Mouse (Mus musculus): ENCODE data around the gene Nsmce4a. TPM values are rescaled to one million over a fixed set of nuclear protein-coding genes. Genes with fewer than 3 reads are reported as not detected.
"Not testable (repeated sequence)": the region's sequence is repeated elsewhere in the genome, so short reads cannot be mapped to it uniquely, and the experiment has no call there.

The Nsmce4a gene
- polyA plus RNA-seq, 1 experiment from 2014 or later: 179 TPM

DNA sequence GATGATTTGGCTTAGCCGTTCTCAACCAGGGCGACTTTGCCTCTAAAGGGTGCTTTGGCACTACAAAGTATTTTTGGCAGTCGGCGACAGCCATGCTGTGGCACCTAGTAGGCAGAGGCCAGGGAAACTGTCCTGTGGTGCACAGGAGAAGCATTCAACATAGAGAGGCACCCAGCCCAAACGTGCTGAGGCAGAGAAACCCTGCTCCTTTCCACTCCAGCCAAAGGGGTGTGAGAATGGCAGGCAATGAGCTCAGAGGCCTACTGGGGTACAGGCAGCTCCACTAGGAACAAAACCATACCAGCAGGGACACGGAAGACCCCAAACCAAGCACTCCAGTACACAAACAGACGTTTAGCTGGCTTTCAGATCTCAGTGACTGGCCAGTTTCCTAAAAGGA, 32.7 kb downstream of the Nsmce4a start:
- no peak for DNase-seq (ENCODE audit: low spot score)

DNA sequence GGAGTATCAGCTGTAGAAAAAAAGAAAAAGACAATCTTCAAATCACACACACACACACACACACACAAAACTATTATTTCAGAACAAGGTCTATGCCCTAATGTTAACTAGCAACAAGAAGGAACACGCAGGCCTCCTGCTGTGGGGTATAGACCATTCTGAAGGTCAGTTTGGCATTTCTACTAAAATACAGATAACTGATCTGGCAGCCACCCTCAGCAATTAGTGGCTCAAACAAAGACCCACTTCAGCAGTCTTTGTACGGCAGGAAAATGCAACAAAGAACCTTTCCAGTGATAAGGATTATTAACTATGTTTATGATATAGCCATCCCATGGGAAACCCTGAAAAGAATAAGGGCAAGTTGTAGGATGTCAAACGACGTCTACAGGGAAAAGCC, 35.9 kb downstream of the Nsmce4a start:
- no peak for DNase-seq (ENCODE audit: low spot score)

DNA sequence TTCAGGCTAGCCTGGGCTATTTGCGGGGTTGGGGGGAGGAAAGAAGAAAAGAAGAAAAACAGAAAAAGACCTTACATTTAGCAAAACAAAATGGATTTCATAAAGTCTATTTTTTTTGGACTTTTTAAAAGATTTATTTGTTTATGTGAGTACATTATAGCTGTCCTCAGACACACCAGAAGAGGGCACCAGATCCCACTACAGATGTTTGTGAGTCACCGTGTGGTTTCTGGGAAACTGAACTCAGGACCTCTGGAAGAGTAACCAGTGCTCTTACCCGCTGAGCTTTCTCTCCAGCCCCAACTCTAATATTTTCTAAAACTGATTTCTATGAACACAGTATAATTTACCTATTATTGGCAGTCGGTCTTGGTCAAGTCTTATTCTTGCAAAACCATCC, 37.7 kb downstream of the Nsmce4a start:
- DNase-seq (ENCODE audit: low spot score): no peak

DNA sequence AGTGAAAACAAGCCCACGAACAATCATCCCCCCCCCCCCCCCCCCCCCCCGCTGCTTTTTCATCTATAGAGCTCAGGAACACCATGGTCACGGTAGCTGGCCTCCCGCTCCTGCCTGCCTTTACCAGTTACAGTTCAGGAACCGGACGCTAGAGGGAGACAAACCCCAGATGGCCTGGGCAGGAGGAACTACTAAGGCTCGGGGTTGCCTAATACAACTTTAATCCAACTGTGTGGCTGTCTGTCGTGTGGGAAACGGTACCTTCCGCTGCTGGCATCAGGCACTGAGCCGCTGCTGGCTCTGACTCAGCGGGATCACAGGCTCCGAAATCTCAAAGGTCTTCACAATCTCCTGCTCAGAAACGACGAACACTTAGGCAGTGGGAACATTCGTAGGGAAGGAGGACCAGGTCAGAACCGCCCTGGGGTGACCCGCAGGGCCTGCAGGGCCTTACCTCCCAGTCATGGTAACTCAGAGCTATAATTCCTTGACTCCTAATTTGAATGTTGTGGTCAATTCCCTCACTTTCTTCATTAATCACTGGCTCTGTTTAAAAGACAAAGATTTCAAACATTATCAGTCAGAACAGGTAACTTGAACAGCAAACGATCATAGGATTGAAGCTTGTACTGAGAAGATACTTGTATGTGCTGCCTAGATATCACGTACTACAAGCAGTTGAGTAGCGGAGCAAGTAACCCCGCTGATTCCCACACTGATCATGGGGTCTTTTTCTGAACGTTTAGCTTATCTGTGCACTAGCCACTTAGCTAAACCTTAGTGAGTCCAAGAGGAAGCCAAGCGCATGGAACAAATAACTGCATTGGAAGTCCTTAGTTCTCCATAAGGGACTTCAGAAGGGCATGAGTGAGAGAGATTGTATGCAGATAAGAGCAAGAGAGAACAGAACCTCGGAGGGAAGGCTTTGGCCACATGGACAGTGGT, 39.3 kb downstream of the Nsmce4a start:
- peak; percentile 74 for DNase-seq (ENCODE audit: low spot score)

DNA sequence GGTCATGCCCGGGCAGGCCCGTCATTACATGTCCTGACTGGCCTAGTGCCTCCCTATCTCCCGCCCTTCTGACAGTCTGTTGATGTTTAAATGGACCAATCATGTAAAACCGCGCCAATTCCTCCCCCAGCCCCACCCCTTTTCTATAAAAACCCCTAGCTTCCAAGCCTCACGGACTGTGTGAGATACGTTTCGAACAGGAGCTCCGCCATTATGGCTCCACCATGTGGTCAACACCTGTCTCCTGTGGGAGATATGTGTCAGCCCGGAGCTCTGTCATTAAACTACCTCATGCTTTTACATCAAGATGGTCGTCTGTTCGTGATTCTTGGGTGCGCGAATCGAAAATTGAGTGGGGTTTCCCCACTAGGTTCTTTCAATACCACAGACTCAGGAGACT, 41.8 kb downstream of the Nsmce4a start:
- DNase-seq (ENCODE audit: low spot score): not testable (repeated sequence)

DNA sequence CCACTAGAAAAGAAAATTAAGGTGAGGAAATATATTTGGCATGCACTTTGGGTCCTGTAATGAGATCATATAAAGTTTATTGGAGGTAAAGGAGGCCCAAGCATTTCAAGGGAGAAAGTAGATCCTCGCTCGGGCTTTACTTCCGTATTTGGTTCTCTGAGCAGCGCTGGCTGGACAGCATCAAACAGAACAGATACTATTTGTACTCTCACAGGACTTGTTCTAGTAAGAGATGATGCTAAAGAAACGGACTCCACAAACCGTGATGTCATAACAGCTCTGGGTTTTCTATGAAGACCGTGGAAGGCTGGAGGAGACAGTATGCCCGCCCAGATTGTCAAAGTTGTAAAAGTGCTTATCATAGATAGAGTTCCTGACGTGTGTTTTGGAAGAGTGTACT, 45.6 kb downstream of the Nsmce4a start:
- no peak for DNase-seq (ENCODE audit: low spot score)

DNA sequence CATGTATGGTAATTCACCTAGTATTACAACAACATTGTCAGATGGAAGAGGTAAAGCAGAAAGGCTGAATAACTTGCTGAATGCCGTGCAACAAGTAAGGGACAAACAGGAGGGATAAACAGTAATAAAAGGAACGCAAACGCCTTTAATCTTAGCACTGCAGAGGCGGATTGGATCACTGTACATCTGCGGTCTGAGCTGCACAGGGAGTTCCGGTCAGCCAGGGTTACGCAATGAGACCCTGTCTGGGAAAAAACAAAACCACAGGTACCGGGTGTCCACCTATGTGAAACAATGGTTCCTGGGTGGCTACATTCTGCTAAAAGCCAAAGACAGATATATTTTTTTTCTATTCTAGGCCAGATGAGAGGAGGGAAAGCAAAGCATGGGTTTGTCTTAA, 49.5 kb downstream of the Nsmce4a start:
- DNase-seq (ENCODE audit: low spot score): no peak

DNA sequence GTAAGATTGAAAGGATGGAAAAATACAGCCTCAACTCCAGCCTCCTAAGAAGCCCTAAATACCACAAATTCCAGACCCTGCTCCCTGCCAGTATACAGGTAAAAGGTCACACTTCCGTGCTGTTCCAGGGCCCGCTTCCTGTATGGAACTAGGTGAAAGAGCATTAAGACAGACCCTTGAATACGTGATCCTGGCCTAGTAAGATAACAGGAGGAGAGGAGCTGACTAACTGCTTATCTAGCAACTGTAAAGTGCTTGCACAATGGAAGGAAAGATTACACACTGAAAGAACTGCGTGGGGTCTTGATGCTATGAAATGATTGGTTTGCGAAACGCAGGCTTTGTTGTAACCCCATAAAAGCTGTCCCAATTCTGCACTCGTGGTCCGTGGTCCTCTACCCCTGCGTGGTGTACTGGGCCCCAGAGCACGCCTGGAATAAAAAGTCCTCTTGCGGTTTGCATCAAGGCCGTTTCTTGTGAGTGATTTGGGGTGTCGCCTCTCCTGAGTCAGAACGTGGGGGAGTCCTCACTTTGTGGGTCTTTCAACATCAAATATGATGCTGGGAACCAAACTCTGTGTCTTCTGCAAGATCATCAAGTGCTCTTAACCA, 52.0 kb downstream of the Nsmce4a start:
- no peak for DNase-seq (ENCODE audit: low spot score)

DNA sequence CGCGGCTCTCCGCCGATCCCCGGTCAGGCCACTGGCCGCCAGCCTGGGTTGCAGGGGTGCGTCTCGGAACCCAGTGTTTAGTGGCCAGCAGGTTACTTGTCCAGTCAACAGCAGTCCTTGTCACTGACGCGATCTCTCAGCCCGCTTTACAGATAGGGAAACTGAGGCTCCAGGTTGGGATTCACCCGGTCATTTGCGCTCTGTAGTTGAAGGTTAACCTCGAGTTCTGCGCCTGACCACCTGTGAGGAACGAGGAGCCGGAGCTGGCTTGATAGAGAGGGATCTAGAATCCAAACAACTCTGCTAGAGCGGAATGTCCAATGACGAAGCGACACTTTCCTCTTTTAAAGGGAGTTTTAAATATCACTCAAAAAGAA, 52.9 kb downstream of the Nsmce4a start, which contains the start of gene Ate1:
Ate1 (minus strand) TSS at position 321 of the 377 bp plus-strand sequence.
- DNase-seq (ENCODE audit: low spot score): no peak

DNA sequence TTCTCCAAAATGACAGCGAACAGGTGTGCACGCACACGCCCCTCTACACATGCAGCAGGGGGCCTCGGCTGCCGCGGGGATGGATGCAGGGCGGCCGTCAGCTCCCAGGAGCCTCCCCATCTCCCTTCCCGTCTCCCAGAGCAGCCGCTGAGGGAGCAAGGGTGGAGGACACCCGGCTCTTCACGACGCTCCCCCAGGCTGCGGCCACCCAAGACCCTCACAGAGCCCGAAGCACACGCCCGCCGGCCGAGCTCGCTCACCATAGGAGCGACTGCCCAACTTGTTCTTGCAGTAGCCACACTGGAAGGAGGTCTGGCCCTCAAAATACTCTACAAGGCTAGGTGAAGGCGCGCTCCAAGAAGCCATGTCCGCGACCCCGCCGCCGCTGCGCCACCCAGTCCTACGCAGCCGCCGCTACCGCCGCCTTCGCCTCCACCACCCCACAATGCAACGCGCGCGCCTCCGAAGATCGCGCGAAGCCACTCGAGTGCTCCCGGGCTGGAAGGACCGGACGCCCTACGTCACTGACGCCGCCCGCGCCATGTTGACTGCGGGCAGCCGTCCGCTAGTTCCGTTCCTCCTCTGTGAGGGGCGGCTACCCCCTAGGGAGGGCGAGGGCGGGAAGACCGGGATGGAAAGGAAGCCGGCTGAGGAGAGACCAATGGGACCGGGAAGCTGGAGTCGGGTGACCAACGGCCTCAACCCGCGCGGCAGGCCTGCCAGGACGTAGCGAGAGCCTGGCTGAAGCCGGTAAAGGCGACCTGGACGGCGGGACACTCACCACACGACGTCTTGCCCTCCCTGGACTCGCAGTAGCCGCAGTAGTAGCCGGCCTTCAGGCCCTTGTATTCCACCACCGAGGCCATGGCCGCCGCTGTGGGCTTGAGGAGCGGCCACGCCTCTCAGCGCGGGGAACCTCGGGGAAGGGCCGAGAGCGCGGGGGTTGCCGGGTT, 53.5 kb downstream of the Nsmce4a start:
- peak; percentile 96 for DNase-seq (ENCODE audit: low spot score)

DNA sequence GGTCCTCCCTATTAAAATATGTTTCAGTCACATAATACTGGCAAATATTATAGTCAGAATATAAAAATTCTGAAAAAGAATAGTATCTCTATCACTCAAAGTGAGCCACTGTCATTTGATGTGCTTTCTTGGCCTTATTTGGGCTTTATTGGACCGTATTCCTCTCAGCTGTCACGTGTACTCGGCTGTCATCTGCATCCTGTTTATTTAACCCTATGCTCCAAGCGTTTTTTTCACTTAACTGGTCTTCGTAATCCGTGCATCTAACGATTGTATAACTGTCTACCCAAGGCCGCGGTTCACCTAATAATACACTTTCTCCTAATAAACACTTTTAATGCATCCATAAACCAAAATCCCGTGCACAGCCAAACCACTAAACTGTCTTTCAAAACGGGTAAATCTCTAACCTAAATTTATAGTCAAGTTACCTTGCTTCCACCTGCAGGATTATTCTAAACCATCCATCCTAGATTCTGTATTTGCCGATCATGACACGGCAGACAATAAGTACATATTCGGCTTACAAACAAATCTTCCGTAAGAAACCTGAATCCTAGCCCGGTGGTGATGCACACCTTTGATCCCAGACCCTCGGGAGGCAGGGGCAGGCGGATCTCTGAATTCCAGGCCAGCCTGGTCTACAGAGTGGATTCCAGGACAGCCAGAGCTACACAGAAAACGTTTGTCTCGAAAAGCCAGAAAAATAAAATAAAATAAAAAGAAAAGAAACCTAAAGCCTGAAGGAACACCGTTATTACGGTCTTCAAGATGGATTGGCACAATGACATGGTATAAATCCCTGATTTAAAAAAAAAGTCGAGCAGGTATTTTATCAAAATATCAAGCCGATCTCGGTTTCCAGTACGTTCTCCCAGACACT, 54.5 kb downstream of the Nsmce4a start:
- no peak for DNase-seq (ENCODE audit: low spot score)

DNA sequence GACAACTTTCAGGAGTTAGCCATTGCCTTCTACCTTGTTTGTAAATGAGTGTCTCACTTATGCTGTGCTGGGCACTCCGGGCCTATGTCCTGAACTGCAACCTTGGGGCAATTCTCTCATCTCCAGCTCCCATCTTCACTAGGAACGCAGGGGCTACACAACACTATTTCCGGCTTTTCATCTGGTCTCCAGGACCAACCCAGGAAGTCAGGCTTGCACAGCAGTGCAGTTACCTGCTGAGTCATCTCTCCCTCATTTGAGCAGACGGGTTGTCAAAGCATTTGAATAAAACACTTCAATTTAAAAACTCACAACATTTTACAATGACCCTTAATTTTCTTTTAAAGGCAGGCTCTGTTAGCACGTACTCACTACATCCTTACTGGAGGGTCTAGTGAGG, 62.7 kb downstream of the Nsmce4a start:
- no peak for DNase-seq (ENCODE audit: low spot score)

DNA sequence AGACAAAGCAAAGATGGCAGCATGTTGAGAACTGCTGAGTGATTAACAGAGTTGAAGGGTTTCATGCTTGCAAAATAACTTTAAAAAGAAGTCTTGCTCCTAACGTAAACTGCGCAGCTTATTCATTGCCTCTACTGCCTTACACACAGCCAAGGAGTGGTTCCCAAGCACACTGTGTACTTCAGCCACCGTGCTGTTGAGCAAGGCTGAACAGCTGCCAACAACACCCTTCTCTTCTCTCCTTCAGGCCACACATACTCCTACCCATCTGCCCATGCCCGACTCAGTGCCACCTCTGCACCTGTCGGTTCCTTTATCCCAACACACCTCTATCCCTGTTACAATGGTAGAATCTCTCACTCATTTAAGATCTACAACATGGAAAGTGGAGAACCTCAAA, 69.9 kb downstream of the Nsmce4a start:
- DNase-seq (ENCODE audit: low spot score): no peak

DNA sequence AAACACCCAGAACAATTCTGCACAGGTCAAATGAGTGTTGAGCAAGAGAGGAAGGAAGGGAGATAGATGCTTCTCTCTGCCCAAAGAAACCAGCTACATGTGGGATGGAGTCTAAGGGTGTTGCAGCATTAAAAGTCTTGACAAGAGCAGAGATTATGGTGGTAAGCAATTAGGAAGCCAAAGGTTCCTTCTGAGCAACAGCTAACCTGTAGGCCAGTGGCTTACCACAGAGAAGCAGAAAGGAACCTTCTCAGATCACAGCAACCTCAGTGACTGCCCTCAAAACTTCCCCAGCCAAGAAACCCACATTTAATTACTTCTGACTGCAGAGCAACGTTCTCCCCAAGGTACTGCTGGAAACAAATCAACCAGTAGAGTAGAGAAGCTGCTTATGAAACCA, 71.4 kb downstream of the Nsmce4a start:
- no peak for DNase-seq (ENCODE audit: low spot score)

DNA sequence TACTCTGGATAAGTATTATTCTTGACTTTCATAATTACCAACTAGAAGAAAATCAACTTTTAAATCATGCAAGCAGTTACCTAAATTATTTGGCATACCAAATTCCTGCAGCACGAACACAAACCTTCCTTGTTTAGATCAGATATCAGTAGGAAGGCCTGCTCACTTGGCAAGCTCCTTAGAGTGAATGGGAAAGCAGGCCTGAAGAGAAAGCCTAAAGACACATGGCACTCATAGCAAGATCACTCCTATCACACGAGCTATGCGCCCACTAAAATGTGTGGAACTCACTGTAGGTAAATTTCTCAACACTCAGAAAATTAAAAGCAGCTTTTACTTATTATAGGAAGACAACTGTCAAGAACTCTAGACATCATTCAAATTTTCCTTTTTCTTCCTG, 79.6 kb downstream of the Nsmce4a start:
- DNase-seq (ENCODE audit: low spot score): no peak

DNA sequence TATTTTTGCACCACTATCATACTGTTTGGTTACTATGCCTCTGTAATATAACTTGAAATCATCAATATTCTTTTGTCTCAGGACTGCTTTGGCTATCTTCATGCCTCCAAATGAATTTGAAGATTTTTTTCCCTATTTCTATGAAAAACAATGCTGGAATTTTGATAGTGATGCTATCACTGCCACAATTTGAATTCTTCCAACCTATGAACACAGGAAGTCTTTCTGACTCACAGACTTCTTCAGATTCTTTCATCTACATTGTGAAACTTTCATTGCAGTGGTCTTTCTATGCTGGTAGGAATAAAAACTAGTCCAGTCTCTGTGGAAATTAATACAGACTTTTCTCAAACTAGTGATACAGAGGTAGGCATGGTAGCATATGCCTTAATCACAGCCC, 80.9 kb downstream of the Nsmce4a start:
- DNase-seq (ENCODE audit: low spot score): no peak

Measured in thymus, postnatal 0 days (tissue).